Mouse (Mus musculus) urinary bladder, postnatal 10 days (tissue): ENCODE measurements around the gene Tsnax.
A peak's percentile ranks its signal among the peaks of the same experiment; 100 is the strongest.

Experiments used
- DNase-seq: peaks from one replicate; pipeline ENCODE4 v3.0.0; 2022; ENCODE audit warnings: low spot score

Tsnax gene

GRCm38 (mm10) chr8:125012695-125013627, at the start of gene Tsnax:
Gene Tsnax (plus strand): TSS chr8:125012997.
- DNase-seq, result peak; percentile 69

GRCm38 (mm10) chr8:124963246-124963645, 49.6 kb upstream of the Tsnax start:
- DNase-seq, result no peak

- DNase-seq, result no peak
These were observed 47.8 kb upstream of the Tsnax start for GRCm38 (mm10) chr8:124964966-124965365.

- DNase-seq, result no peak
These were observed 42.4 kb upstream of the Tsnax start for GRCm38 (mm10) chr8:124970312-124970933.

- DNase-seq, result no peak
These were observed 39.6 kb upstream of the Tsnax start for GRCm38 (mm10) chr8:124973221-124973620.

- DNase-seq, result no peak
These were observed 38.5 kb upstream of the Tsnax start for GRCm38 (mm10) chr8:124974254-124974653.

GRCm38 (mm10) chr8:124976211-124976610, 36.6 kb upstream of the Tsnax start:
- DNase-seq, result no peak

- no peak for DNase-seq
These were observed 34.8 kb upstream of the Tsnax start for GRCm38 (mm10) chr8:124978026-124978425.

GRCm38 (mm10) chr8:124980036-124980435, 32.8 kb upstream of the Tsnax start:
- no peak for DNase-seq

GRCm38 (mm10) chr8:124980828-124981227, 32.0 kb upstream of the Tsnax start:
- no peak for DNase-seq

GRCm38 (mm10) chr8:124990923-124991667, 21.7 kb upstream of the Tsnax start:
- DNase-seq, result no peak

GRCm38 (mm10) chr8:124991668-124991926, 21.2 kb upstream of the Tsnax start:
- DNase-seq, result no peak

- no peak for DNase-seq
These were observed 17.0 kb upstream of the Tsnax start for GRCm38 (mm10) chr8:124995776-124996175.

GRCm38 (mm10) chr8:125024085-125024484, 11.3 kb downstream of the Tsnax start:
- DNase-seq, result no peak

- no peak for DNase-seq
These were observed 14.4 kb downstream of the Tsnax start for GRCm38 (mm10) chr8:125027211-125027610.

- DNase-seq, result no peak
These were observed 16.0 kb downstream of the Tsnax start for GRCm38 (mm10) chr8:125028841-125029240.

GRCm38 (mm10) chr8:125031276-125031675, 18.5 kb downstream of the Tsnax start:
- no peak for DNase-seq

GRCm38 (mm10) chr8:125034669-125035068, 21.9 kb downstream of the Tsnax start:
- DNase-seq, result no peak

GRCm38 (mm10) chr8:125037081-125037480, 24.3 kb downstream of the Tsnax start:
- DNase-seq, result no peak

- DNase-seq, result no peak
These were observed 25.9 kb downstream of the Tsnax start for GRCm38 (mm10) chr8:125038731-125039130.

GRCm38 (mm10) chr8:125040587-125041375, 28.0 kb downstream of the Tsnax start:
- DNase-seq, result no peak

GRCm38 (mm10) chr8:125041496-125041895, 28.7 kb downstream of the Tsnax start:
- DNase-seq, result no peak
